8 mouse cellular contexts compared by ENCODE assay signal in genomic region chr10:61417672-61418071, GRCm38 (mm10). TPM values are rescaled to one million over a fixed set of nuclear protein-coding genes. Genes with fewer than 3 reads are reported as not detected.
A peak's percentile ranks its signal among the peaks of the same experiment; 100 is the strongest.
DNase-seq lines count a peak whose midpoint lies in the region; ATAC-seq and TF ChIP-seq lines count a peak whose summit lies in the region.

TSS of gene Nodal (plus strand) at chr10:61417972.

- peak within 1 kb of the TSS; percentile 73 for H3K9ac ChIP-seq in heart, embryonic 13.5 days
- H3K9ac ChIP-seq in ES-E14 (ENCODE audit: insufficient read depth, low read depth, low read length, poor library complexity, severe bottlenecking) = peak within 1 kb of the TSS; percentile 88
- peak within 1 kb of the TSS; percentile 23; the same call in 1 of the 2 replicates for H3K9ac ChIP-seq in liver, postnatal 0 days (replicated peaks)

- WGBS in heart, embryonic 13.5 days = 25% methylated on average over 10 of the region's 10 CpGs
- WGBS in hindbrain, embryonic 10.5 days = 21% methylated on average over 10 of the region's 10 CpGs
- 28% methylated on average over 10 of the region's 10 CpGs for WGBS in liver, postnatal 0 days (ENCODE audit: insufficient replicate concordance)

- TF ChIP-seq CTCF in liver, postnatal 0 days (IDR thresholded peaks at IDR 0.05; ENCODE audit: low read depth) = peak; percentile 3; the same call in 1 of the 2 replicates

- ATAC-seq in heart, embryonic 13.5 days (ENCODE audit: extremely low read depth, insufficient number of reproducible peaks, low FRiP score, low TSS enrichment) = no peak
- no peak for ATAC-seq in liver, postnatal 0 days
- no peak for ATAC-seq in frontal cortex, adult (ENCODE audit: low TSS enrichment)

- DNase-seq in heart, postnatal 36 days = no peak
- DNase-seq in ES-E14 (ENCODE audit: low read depth, low spot score) = no peak
- DNase-seq in hindbrain, embryonic 10.5 days (ENCODE audit: low spot score) = no peak
- no peak for DNase-seq in liver, postnatal 0 days
- DNase-seq in thymus, postnatal 0 days (ENCODE audit: low spot score) = no peak
- DNase-seq in thymus, postnatal 10 days (ENCODE audit: low spot score in 2 of 2) = no peak

- peaks cover 64% of the 10 kb centered on the region for H3K27me3 ChIP-seq in heart, embryonic 13.5 days (replicated peaks)
- H3K27me3 ChIP-seq in hindbrain, embryonic 10.5 days (ENCODE audit: insufficient read depth, poor library complexity, severe bottlenecking) = peaks cover 72% of the 10 kb centered on the region
- peaks cover 38% of the 10 kb centered on the region for H3K27me3 ChIP-seq in liver, postnatal 0 days (ENCODE audit: insufficient read depth, low read length)

- H3K4me1 ChIP-seq in heart, embryonic 13.5 days = peaks cover 26% of the 10 kb centered on the region
- H3K4me1 ChIP-seq in ES-E14 (ENCODE audit: control insufficient read depth in 2 of 2, insufficient read depth in 2 of 2, low read length in 2 of 2, poor library complexity in 1 of 2) = peaks cover 4 to 15% of the 10 kb centered on the region in 2 experiments
- peaks cover 25% of the 10 kb centered on the region for H3K4me1 ChIP-seq in hindbrain, embryonic 10.5 days (replicated peaks)
- peaks cover 25% of the 10 kb centered on the region for H3K4me1 ChIP-seq in liver, postnatal 0 days (ENCODE audit: insufficient read depth)

- H3K9me3 ChIP-seq in heart, embryonic 13.5 days = no peaks in the 10 kb centered on the region
- no peaks in the 10 kb centered on the region for H3K9me3 ChIP-seq in ES-E14 (ENCODE audit: control insufficient read depth, insufficient read depth, low read depth, low read length)
- no peaks in the 10 kb centered on the region for H3K9me3 ChIP-seq in hindbrain, embryonic 10.5 days
- H3K9me3 ChIP-seq in liver, postnatal 0 days (ENCODE audit: low read length) = no peaks in the 10 kb centered on the region

- TF ChIP-seq EP300 in liver, postnatal 0 days (IDR thresholded peaks at IDR 0.05; ENCODE audit: low read depth) = no peak

- peak within 1 kb of the TSS; percentile 86 for H3K4me2 ChIP-seq in heart, embryonic 13.5 days
- H3K4me2 ChIP-seq in liver, postnatal 0 days (ENCODE audit: low read depth, low read length) = peak within 1 kb of the TSS; percentile 62

- intact Hi-C loops in heart, postnatal 36 days (cut with DNase I) = loop anchor here (5.0 kb wide), 1 partner anchor 35 kb away; the partner anchor contains the start of gene Eif4ebp2

- peak within 1 kb of the TSS; percentile 56 for H3K4me3 ChIP-seq in heart, embryonic 13.5 days
- H3K4me3 ChIP-seq in ES-E14 (ENCODE audit: insufficient read depth in 1 of 2, low read depth in 1 of 2, low read length in 2 of 2, poor library complexity in 1 of 2, severe bottlenecking in 1 of 2) = peak within 1 kb of the TSS; percentile 92 to 93
- peak within 1 kb of the TSS; percentile 56 for H3K4me3 ChIP-seq in hindbrain, embryonic 10.5 days
- H3K4me3 ChIP-seq in liver, postnatal 0 days (ENCODE audit: low read depth, low read length) = peak within 1 kb of the TSS; percentile 38

- in situ Hi-C loops in ES-E14 (cut with MboI; ENCODE audit: low sequenced_read_pairs in 2 of 2, unreplicated experiment in 2 of 2) = no loop called here

- H3K36me3 ChIP-seq in heart, embryonic 13.5 days = no peaks in the 10 kb centered on the region
- peaks cover 16% of the 10 kb centered on the region; the same call in 1 of the 2 replicates for H3K36me3 ChIP-seq in ES-E14 (ENCODE audit: control insufficient read depth, insufficient read depth, low read length, poor library complexity, severe bottlenecking)
- no peaks in the 10 kb centered on the region for H3K36me3 ChIP-seq in hindbrain, embryonic 10.5 days
- H3K36me3 ChIP-seq in liver, postnatal 0 days (replicated peaks; ENCODE audit: insufficient read depth, low read length) = no peaks in the 10 kb centered on the region

- no peak within 1 kb of the TSS for H3K27ac ChIP-seq in heart, embryonic 13.5 days (replicated peaks)
- H3K27ac ChIP-seq in ES-E14 (ENCODE audit: insufficient read depth, low read depth, low read length, poor library complexity, severe bottlenecking) = peak within 1 kb of the TSS; percentile 100
- H3K27ac ChIP-seq in hindbrain, embryonic 10.5 days = no peak within 1 kb of the TSS
- no peak within 1 kb of the TSS for H3K27ac ChIP-seq in liver, postnatal 0 days (ENCODE audit: low read depth)

TF ChIP-seq in ES-E14, 5 proteins besides CTCF, POLR2A, EP300 and RAD21:
- TF ChIP-seq ZC3H11A (IDR thresholded peaks at IDR 0.05; ENCODE audit: borderline replicate concordance, low read depth, low read length) (no peak), CHD2 (IDR thresholded peaks at IDR 0.05; ENCODE audit: low read depth, low read length) (no peak), ZNF384 (IDR thresholded peaks at IDR 0.05; ENCODE audit: low read depth, low read length) (no peak), MAFK (IDR thresholded peaks at IDR 0.05; ENCODE audit: insufficient read depth, low read depth, low read length) (no peak), HCFC1 (IDR thresholded peaks at IDR 0.05; ENCODE audit: borderline replicate concordance, insufficient read depth, low read length) (no peak)

RNA-seq across cellular contexts. Expression of gene Nodal, which starts in this region (rescaled TPM):
- 0.09 TPM in 1 of 2 replicates, not detected in the other for polyA plus RNA-seq in heart, embryonic 13.5 days (2015; fragmentation: Nextera tagmentation; extraction: Ambion mirVana)
- under 1 TPM in 1 of 2 experiments, not detected in 1; 0.11 TPM for total RNA-seq in heart, postnatal 36 days (2021)
- 164 and 277 TPM in 2 replicates for total RNA-seq in ES-E14 (2012; rRNA removed)
- 0.12 and 0.24 TPM in 2 replicates for polyA plus RNA-seq in hindbrain, embryonic 10.5 days (2016; fragmentation: Nextera tagmentation; extraction: Ambion mirVana)
- polyA plus RNA-seq in liver, postnatal 0 days (2015; fragmentation: Nextera tagmentation; extraction: Ambion mirVana) = 0.08 and 0.19 TPM in 2 replicates
- 0.08 TPM in 2 replicates for polyA plus RNA-seq in thymus, postnatal 0 days (2015; fragmentation: Nextera tagmentation; extraction: Ambion mirVana)

Comparison
In these comparisons a context has a peak if more than half of its experiments do, and no peak if none do; other contexts are left out.
1. RNA of gene Nodal (total RNA-seq): 164 to 277 TPM in ES-E14; 0.11 TPM in heart, postnatal 36 days; every median in the first group is over 100 times any median in the second.
2. H3K4me3 ChIP-seq: peak in every context shown above with its lines; median percentile 92 in ES-E14; 56 in heart, embryonic 13.5 days; 56 in hindbrain, embryonic 10.5 days; 38 in liver, postnatal 0 days.
3. H3K9ac ChIP-seq: peak in every context shown above with its lines; median percentile 88 in ES-E14; 73 in heart, embryonic 13.5 days; 23 in liver, postnatal 0 days.